Mouse (Mus musculus): ENCODE data around the gene Gm39566.
A peak's percentile ranks its signal among the peaks of the same experiment; 100 is the strongest.

Gene Gm39566

DNA sequence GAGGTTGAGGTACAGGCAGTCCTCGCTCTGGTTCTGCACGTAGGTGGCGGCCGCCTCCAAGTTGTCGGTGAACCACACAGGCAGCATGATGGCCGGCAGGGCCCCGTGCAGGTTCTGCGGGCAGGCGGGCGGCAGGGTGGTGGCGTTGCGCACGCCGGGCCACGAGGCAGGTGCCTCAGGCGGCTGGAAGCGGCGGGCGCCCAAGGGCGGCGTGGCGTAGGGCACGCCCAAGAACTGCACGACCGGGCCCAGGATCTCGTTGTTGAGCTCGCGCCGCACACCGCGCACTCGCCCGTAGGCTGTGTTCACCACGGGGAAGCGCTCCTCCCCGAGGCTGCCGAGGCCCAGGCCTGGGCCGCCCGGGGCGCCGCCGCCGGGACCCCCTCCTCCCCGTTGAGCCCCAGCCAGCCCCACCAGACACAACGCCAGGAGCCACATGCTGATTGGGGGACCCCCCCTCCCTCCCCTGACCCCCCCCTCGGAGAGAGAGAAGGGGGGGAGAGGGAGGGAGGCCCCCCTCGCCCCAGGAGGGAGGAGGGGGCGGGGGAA, 19.0 kb upstream of the Gm39566 start:
- no peak for DNase-seq (ENCODE audit: low read depth, low spot score)

DNA sequence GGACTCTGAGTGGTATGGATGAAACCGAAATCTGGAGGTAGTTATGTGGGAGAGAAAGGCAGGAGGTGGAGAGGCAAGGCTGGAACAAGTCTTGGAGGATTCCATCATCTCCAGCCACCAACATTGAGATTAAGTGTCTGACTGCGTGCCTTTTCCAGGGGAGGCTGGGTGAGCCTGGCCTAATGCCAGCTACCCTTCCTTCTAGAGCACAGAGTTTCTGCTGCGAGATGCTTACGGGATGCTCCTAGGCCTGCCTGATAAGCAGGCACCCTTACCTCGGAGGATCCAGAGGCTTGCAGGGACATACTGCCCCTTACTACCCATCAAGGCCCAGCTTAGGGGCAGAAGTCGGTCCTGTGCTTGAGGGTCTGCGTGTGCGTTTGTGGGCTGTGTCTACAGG, 18.5 kb upstream of the Gm39566 start:
- DNase-seq (ENCODE audit: low read depth, low spot score), result no peak

DNA sequence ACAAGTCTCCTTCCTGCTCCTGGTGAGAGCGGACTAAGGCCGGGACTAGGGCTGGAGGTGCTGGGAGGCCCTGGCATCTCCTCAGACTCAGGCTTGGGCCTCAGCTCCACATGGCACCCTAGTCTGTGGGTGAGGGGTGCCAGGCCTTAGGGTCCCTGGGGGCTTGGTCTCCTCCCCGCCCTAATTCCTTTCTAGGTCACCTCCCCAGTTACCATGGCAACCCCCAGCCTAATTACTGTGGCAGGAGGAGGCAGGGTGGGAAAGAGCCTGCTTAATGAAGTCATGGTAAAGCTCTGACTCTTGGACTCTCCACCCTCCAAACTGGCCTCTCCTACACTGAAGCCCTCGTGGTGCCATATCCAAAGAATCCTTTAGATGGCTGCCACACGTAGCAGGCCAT, 13.7 kb upstream of the Gm39566 start:
- no peak for DNase-seq (ENCODE audit: low read depth, low spot score)

DNA sequence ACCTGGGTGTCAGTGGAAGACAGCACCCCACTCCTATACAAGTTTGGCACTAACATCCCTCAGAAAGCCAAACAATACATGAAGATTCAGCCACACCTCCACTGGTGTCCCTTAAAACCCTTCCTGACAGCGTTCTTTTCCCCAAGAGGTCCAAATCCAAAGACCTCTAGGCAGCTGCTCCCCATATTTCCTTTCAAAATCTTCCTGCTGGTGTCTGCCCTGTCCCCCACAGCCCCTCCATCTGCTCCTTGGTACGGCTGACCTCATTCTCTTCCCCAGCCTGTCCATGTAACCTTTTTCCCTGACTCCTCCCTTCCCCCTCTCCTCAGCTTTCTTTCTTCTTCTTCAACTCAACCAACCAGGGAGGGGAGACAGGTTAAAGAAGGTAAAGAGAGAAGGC, 8.4 kb upstream of the Gm39566 start:
- DNase-seq (ENCODE audit: low read depth, low spot score), result no peak

DNA sequence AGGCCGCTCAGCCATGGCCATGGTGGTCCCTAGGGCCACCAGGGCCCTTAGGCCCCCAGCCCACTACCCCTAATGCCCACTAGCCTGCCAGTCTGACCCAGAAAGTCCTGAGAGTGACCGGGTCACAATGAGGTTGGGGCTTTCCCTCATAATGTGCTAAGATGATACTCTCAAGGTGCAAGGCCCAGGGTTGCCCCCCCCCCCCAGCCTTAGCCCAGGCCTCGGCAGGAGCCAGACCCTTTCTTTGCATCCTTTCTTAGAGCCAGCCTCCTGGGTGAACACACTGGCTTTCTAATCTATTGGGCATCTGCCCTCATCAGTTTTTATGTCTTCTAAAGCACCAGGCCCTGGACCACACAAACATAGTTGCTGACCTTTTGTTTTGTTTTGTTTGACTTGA, 7.0 kb upstream of the Gm39566 start, which contains the start of gene Spem1:
Gene Spem1 (minus strand): TSS at position 101 of the 400 bp plus-strand sequence.
- DNase-seq (ENCODE audit: low read depth, low spot score), result no peak

DNA sequence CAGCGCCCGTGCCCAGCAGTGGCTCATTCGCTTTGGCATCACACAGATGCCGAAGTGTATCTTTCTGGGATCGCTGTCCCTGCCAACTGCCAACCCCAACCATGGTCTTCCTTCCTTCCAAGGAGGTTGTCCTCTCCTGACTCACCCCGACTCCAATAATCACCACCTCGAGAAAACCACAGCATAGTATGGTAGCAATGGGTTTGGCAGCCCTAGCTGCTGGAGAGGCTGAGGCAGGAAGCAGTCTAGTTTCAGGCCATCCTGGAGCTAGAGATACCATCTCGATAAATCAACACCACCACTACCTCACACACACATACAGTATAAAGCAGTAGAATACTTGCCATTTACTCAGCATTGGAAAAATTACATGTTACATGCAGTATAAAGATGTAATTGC, 3.8 kb upstream of the Gm39566 start:
- no peak for DNase-seq (ENCODE audit: low read depth, low spot score)

DNA sequence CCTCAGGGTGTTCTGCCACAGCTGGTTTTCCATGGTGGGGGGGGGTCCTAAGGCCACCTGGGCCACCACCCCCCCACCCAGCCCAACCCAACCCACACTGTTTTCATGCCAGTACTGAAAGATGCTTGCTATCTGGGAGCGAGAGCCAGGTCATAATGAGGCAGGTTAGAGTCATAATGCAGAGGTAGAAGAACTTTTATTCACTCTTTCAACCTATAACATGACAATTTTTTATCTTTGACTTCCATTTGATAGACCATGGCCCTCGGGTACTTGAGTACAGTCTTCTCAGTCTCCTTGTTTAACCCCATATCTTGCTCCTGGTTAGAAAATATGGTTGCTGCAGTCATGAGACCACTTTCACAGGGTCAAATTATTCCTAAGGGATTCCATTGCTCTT, 3.3 kb upstream of the Gm39566 start, which contains the start of gene Spem2:
Gene Spem2 (minus strand): TSS at position 101 of the 400 bp plus-strand sequence.
- DNase-seq (ENCODE audit: low read depth, low spot score), result no peak

DNA sequence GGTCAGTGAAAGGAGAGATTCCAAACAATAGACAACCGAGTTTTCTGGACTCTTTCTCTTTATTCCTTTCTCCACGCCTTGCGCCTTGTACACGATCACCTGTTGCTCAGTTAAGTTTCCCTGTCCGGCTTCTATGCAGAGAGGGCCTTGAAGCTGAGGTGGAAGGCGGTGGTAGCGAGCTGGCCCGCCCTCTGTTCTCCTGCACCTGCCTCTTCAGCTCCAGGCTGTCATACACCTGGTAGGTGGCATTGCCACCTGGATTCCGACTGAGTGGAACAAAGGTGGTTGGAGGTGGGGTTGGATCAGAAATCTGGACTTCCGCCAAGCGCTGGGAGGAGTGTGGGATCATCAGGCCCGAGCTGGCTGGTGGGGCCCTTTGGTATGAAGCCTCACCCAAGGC, 1.4 kb upstream of the Gm39566 start:
- DNase-seq (ENCODE audit: low read depth, low spot score), result no peak

DNA sequence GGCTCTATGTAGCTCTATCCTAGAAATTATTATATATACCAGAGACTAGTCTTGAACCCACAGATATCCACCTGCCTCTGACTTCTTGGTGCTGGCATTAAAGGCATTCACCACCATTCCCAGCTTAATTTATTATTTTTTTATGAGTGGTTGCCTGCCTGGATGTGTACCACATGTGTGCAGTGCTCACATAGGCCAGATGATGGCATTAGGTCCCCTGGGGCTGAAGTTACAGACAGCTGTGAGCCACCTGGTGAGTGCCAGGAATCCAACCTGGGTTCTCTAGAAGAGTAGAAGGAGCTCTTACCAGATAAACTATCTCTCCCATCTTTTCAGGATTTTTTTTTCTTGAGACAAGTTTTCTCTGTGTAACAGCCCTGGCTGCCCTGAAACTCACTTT, 4.8 kb downstream of the Gm39566 start:
- DNase-seq (ENCODE audit: low read depth, low spot score), result no peak

DNA sequence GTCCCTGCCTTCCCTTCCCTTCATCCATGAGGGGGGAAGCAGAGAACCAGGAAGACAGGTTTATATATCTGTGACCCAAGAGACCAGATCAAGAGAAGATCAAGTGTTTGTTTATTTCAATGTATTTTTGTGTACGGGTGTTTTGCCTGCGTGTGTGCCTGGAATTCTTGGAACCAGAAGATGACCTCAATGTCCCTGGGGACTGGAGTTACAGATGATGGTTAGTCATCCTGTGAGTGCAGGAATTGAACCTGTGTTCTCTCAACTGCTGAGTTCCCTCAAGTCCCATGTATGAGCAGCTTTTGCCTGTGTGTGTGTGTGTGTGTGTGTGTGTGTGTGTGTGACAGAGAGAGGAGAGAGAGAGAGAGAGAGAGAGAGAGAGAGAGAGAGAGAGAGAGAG, 7.5 kb downstream of the Gm39566 start:
- DNase-seq (ENCODE audit: low read depth, low spot score), result no peak

DNA sequence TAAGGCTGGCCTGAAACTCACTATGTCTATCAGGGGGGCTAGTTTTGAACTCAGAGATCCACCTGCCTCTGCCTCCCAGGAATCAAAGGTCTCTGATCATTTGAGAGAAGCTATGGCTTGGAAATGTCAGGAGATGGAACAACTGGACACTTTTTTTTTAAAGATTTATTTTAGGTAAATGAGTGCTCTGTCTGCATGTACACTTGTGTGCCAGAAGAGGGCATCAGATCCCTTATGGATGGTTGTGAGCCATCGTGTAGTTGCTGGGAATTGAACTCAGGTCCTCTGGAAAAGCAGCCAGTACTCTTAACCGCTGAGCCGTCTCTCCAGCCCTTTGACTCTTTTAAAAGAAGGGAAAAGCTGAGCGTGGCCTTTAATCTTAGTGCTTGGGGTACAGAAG, 8.7 kb downstream of the Gm39566 start:
- no peak for DNase-seq (ENCODE audit: low read depth, low spot score)

DNA sequence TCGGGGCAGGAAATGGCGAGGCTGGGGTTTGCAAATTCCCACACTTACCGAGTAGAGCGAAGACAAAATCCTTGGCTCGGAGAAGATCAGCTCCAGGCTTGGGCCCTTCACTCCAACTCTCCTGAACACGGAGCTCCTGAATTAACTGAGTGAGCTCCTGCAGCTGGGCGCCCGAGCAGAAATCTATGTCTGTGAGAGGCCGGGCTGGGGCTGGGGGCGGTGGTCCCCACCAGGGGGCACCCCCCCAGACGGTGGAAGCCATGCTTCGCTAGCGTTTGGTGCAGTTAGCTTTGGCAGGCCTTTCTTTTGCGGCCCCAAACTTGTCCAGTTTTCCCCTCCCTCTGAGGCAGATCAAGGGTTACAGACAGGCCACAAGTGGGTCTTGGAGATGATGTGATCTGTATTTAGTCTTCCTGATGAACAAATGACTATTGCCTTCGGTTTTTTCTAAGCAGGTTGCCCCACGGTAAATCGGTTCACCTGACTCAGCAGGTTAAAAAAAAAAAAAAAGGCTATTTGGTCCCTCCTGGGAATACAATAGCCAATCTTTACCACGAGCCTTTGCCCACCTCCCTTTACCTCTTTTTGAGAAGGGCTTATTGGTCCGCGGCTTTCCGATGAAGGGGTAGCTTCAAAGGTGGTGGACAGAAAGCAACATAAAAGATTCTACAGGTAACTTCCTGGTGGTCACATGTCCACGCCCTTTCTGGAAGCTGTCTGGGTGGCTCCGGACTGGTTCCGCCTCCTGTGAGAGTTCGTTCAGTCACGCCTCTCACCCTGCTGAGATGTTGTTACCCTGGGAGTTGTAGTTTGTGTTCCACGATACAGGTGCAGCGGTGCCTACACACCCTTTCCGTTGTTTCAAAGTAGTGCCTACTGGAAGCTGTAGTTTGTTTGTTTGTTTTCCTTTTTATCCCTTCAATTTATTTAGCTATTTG, 9.9 kb downstream of the Gm39566 start, which contains the start of gene Tmem102:
Gene Tmem102 (minus strand): TSS at position 653 of the 938 bp plus-strand sequence.
- no peak for DNase-seq (ENCODE audit: low read depth, low spot score)

DNA sequence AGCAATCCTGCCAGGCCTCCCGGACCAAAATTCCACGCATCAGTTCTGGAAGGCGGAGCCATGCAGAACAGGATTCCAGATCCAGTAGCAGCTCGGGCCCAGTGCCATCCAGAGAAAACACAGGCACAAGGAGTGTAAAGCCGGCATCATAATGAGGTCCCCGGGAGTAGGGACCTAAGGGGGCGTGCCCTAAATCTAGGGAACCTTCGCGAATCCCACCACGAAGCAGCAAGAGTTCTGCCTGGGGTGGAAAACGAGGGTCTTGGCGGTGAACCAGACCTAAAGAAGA, 10.5 kb downstream of the Gm39566 start:
- DNase-seq (ENCODE audit: low read depth, low spot score), result no peak

DNA sequence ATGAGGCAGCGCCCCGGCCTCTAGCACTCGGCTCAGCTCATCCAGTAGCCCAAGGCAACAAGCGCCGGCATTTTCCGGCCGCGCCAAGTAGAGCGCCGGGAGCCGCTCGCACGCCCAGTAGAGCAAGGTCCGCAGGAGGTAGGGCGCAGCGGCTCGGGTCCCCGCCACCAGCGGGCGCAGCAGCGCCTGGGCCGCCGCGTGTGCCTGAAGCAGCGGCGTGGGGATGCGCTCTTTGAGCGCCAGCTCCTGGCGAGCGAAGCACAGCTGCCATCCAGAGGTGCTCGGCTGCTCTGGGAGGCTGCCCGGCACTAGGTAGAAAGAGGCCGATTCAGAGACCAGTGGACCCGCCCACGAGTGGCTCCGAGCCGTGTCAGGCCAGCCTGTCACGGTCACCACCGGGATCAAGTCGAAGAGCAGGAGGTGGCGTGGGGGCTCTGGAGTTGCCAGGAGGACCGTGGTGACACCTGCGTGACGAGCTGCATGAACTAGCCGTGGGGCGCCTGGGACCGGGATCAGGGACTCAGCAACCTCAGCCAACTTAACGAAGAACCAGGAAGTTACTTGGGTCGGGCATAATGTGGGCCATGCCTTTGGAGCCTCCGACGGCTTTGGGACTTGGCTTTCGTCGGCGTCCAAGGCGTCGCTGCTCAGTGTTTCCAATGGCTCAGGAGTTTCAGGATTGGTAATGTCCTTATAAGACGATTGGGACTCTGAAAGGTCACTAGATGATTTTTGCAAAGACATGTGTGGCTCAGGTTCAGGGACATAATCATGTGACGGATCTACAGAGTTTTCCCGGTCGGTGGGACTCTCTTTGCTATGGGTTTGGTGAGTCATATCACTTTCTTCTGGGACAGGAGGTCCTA, 11.1 kb downstream of the Gm39566 start:
- peak; percentile 54 for DNase-seq (ENCODE audit: low read depth, low spot score)

DNA sequence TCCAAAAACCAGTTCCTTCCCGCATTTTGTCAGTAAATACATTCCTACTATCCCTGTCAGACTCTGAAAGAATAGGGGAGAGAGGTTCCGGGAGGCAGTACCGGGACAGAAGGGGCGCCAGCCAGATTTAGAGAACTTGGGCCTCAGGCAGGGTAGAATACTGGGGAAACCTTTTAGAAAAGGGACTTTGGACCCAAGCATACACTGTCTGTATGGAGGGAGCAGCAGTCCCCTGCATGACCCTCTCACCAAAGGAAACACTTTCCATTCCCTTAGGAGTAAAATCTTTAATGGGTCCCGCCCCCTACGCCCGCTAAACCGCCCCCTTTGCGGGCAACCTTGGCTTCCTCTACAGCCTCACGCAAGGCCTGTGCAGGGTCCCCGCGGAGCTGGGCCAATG, 11.8 kb downstream of the Gm39566 start:
- no peak for DNase-seq (ENCODE audit: low read depth, low spot score)

DNA sequence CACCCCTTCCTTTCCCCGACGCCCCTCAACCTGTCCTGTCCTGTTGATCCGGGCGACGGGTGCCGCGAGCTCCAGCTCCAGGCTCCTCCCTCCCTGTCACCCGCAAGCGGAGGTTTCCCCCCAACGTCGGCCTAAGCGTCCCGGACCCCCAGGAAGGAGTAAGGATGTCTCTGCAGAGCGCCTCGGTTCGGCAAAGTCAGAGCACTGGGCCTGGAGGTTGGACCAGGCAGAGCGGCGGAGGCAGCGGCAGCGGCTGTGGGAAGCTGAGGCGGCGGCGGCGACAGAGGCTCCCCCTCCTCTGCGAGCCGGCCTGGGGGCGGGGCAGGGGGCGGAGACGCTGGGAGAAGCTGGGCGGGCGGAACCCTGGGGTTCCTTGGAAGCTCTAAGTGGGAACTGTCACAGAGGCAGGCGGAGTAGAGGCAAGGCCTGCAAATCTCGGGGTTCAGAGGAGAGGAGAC, 12.4 kb downstream of the Gm39566 start:
- DNase-seq (ENCODE audit: low read depth, low spot score), result no peak

DNA sequence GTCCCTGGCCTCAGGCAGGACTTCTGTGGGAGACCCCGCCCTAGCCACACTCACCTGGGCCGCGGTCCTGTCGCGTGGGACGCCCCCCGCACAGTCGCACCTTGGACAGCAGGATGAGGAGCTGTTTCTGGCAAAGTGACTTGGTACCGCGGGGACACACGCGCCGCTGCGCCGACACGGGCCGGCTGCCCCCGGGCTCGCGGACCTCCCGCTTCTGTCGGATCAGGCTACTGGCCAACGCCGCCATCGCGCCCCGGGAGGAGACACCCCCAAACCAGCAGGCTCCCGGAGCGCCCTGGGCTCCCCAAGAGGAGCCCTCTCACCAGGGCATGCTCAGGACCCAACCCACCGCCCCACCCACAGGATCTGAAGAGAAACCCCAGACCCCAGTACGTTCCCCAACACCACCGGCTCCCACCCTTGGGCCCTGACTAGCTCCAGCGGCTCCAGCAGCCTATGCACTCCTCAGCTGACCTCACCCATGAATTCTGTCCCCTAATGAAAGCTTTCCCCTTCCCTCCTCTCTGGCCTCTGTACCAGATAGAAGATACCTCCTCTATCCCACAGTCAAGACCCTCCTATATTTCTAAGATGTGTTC, 13.6 kb downstream of the Gm39566 start, which contains the start of gene Fgf11:
Gene Fgf11 (minus strand): TSS at position 479 of the 599 bp plus-strand sequence.
- no peak for DNase-seq (ENCODE audit: low read depth, low spot score)

DNA sequence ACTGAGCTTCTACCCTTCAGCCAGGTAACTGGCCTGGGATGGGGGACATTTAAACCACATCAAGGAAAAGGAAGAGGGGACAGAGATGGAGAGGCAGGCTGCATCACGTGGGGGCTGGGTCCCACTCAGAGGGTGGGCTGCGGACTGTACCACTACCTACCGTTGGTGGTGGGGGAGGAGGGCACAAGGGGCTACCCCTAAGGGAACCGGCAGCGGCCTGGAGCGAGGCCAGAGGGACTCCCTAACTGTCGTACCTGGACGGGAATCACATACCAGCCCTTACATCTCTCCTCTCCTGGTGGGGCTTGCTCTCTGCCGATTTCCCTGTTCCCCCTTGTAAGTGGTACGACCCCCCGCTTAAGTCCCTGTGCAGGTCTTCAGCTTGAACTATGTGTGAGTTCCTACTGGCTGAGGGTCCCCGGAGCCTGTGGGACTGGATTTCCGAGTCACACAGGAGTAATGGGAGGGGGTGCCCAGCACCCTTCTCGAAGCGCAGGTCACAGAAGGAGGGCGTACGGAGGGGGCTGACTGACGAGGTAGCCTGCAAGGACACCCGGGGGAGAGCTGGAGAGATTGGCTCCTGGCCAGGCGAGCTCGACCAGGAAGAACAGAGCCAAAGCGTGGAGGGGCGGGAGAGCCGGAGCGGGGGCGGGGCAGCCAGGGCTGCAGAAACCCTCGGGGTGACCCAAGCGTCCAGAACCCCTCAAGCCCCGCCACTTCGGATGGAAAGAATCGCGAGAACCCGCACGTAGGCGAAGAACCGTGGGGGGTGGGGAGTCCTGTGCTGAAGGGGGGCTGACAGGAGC, 14.5 kb downstream of the Gm39566 start:
- no peak for DNase-seq (ENCODE audit: low read depth, low spot score)

DNA sequence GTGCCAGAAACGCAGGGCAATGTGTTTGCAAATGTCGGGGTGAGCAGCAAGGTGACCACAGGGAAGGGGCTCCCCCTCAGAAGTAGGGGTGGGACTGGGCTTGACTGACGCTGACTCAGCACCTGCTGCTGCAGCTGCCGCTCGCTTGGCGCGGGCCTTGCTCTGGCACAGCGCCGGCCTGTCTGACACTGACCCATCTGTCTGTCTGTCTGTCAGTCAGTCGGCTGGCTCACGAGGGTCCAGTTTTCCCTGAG, 15.0 kb downstream of the Gm39566 start:
- DNase-seq (ENCODE audit: low read depth, low spot score), result no peak

DNA sequence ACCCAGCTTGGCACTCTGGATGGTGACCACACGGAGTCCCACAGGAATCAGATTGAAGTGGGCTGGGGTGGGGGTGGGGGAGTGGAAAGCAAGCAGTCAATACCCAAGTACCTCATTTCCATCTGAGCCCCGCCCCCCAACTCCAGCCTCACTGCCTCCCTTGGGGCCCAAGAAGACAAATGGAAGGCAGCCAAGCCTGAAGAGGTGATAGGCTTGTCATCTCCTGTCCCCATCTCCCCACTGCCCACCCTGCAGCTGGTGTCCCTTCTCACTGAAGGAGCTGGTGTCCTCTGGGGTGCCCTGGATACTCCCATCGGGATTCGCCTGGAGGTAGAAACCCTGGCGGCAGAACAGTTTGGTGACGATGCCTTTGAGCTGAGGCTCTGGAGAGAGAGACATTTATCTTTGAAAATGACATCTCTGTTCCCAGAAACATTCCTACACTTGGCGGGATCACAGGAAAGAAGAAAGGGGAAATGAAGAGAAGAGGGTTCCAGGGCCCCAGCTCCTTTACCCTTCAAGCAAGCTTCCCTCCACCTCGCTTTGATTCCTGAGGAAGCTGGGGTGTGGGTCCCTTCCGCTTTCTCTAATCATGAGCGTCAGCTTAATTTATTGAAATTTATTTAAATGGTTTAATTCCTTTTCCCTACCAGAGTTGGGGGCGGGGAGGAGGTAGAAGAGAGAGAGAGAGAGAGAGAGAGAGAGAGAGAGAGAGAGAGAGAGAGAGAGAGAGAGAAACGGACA, 15.5 kb downstream of the Gm39566 start:
- no peak for DNase-seq (ENCODE audit: low read depth, low spot score)
